Comparison of ENCODE assay signal across 7 mouse cellular contexts in genomic region chr15:100686989-100687388, GRCm38 (mm10). TPM values are rescaled to one million over a fixed set of nuclear protein-coding genes. Genes with fewer than 3 reads are reported as not detected.
DNase-seq lines count a peak whose midpoint lies in the region; ATAC-seq lines count a peak whose summit lies in the region.

No protein-coding gene starts in this region.

- peaks cover 18% of the 10 kb centered on the region for H3K36me3 ChIP-seq in megakaryocyte, embryonic 14.5 days (replicated peaks; ENCODE audit: low read length)
- H3K36me3 ChIP-seq in midbrain, embryonic 14.5 days (ENCODE audit: control insufficient read depth, insufficient read depth, low read length), result no peaks in the 10 kb centered on the region

- H3K9ac ChIP-seq in midbrain, embryonic 14.5 days (replicated peaks; ENCODE audit: low read length), result no peak overlapping the region

- H3K4me1 ChIP-seq in brown adipose tissue, adult 24 weeks (ENCODE audit: control insufficient read depth, insufficient read depth, insufficient read length, low read length), result peaks cover 7% of the 10 kb centered on the region
- H3K4me1 ChIP-seq in megakaryocyte, embryonic 14.5 days, result peaks cover 69% of the 10 kb centered on the region
- no peaks in the 10 kb centered on the region for H3K4me1 ChIP-seq in midbrain, embryonic 14.5 days (ENCODE audit: control insufficient read depth, insufficient read depth, low read length)

- peak; percentile 47 to 54 for DNase-seq in urinary bladder, adult 18-20 months (ENCODE audit: low spot score in 2 of 2)
- DNase-seq in urinary bladder, postnatal 4 days (ENCODE audit: low spot score in 2 of 2), result no peak
- no peak for DNase-seq in layer of hippocampus, postnatal 36 days
- DNase-seq in embryo, embryonic 10.5 days (ENCODE audit: low spot score), result no peak
- no peak for DNase-seq in midbrain, embryonic 14.5 days

- H3K9me3 ChIP-seq in megakaryocyte, embryonic 14.5 days, result no peaks in the 10 kb centered on the region
- H3K9me3 ChIP-seq in midbrain, embryonic 14.5 days (ENCODE audit: control insufficient read depth, low read length), result peaks cover 7% of the 10 kb centered on the region

- peak overlapping the region; percentile 14; the same call in 1 of the 2 replicates for H3K4me3 ChIP-seq in brown adipose tissue, adult 24 weeks (ENCODE audit: insufficient read depth, low read depth, low read length)
- H3K4me3 ChIP-seq in megakaryocyte, embryonic 14.5 days (replicated peaks), result peak overlapping the region; percentile 87
- no peak overlapping the region for H3K4me3 ChIP-seq in midbrain, embryonic 14.5 days (replicated peaks; ENCODE audit: low read depth, low read length)

- H3K27me3 ChIP-seq in megakaryocyte, embryonic 14.5 days (replicated peaks), result peaks cover 14% of the 10 kb centered on the region
- no peaks in the 10 kb centered on the region for H3K27me3 ChIP-seq in midbrain, embryonic 14.5 days (ENCODE audit: control insufficient read depth, insufficient read depth, low read length)

- 67% methylated on average over 12 of the region's 12 CpGs for WGBS in midbrain, embryonic 14.5 days

- ATAC-seq in midbrain, embryonic 14.5 days (ENCODE audit: low FRiP score, low TSS enrichment), result no peak

- H3K27ac ChIP-seq in brown adipose tissue, adult 24 weeks (replicated peaks; ENCODE audit: low read depth, low read length), result peak overlapping the region; percentile 26; the same call in 1 of the 2 replicates
- no peak overlapping the region for H3K27ac ChIP-seq in midbrain, embryonic 14.5 days (replicated peaks; ENCODE audit: low read depth, low read length)

- no peak overlapping the region for H3K4me2 ChIP-seq in midbrain, embryonic 14.5 days (ENCODE audit: low read length)

RNA-seq across cellular contexts. Expression of gene Cela1, which starts 0.7 kb away (rescaled TPM):
- 19.3 and 22.2 TPM in 2 replicates for polyA plus RNA-seq in brown adipose tissue, adult 24 weeks (2012; ENCODE audit: insufficient read depth, insufficient read length, missing spikeins)
- 12.5 and 23.0 TPM in 2 replicates for polyA plus RNA-seq in megakaryocyte, embryonic 14.5 days (2012; ENCODE audit: insufficient read depth, low replicate concordance)
- total RNA-seq in layer of hippocampus, postnatal 36 days (2021), result 1 to 10 TPM; 1.8 to 2.3 TPM
- 0.74 TPM in 1 of 2 replicates, not detected in the other for polyA plus RNA-seq in midbrain, embryonic 14.5 days (2014; fragmentation: Nextera tagmentation; extraction: Ambion mirVana)

RNA-seq across cellular contexts. Expression of gene Bin2, which starts 17.6 kb away (rescaled TPM):
- polyA plus RNA-seq in brown adipose tissue, adult 24 weeks (2012; ENCODE audit: insufficient read depth, insufficient read length, missing spikeins), result 0.79 and 1.4 TPM in 2 replicates
- 2,082 and 2,619 TPM in 2 replicates for polyA plus RNA-seq in megakaryocyte, embryonic 14.5 days (2012; ENCODE audit: insufficient read depth, low replicate concordance)
- 1 to 10 TPM; 5.3 to 5.6 TPM for total RNA-seq in layer of hippocampus, postnatal 36 days (2021)
- 0.61 and 1.8 TPM in 2 replicates for polyA plus RNA-seq in midbrain, embryonic 14.5 days (2014; fragmentation: Nextera tagmentation; extraction: Ambion mirVana)

RNA-seq across cellular contexts. Expression of gene Galnt6, which starts 42.2 kb away (rescaled TPM):
- polyA plus RNA-seq in brown adipose tissue, adult 24 weeks (2012; ENCODE audit: insufficient read depth, insufficient read length, missing spikeins), result not detected in 2 replicates
- polyA plus RNA-seq in megakaryocyte, embryonic 14.5 days (2012; ENCODE audit: insufficient read depth, low replicate concordance), result 2.3 TPM in 1 of 2 replicates, not detected in the other
- 1 to 10 TPM; 5.5 to 6.0 TPM for total RNA-seq in layer of hippocampus, postnatal 36 days (2021)
- polyA plus RNA-seq in midbrain, embryonic 14.5 days (2014; fragmentation: Nextera tagmentation; extraction: Ambion mirVana), result 0.14 TPM in 1 of 2 replicates, not detected in the other

RNA-seq across cellular contexts. Expression of gene Smagp, which starts 50.2 kb away (rescaled TPM):
- polyA plus RNA-seq in brown adipose tissue, adult 24 weeks (2012; ENCODE audit: insufficient read depth, insufficient read length, missing spikeins), result 25.6 and 29.4 TPM in 2 replicates
- 57.2 and 75.5 TPM in 2 replicates for polyA plus RNA-seq in megakaryocyte, embryonic 14.5 days (2012; ENCODE audit: insufficient read depth, low replicate concordance)
- total RNA-seq in layer of hippocampus, postnatal 36 days (2021), result 1 to 10 TPM; 1.7 to 2.1 TPM
- 0.78 and 3.6 TPM in 2 replicates for polyA plus RNA-seq in midbrain, embryonic 14.5 days (2014; fragmentation: Nextera tagmentation; extraction: Ambion mirVana)

Comparison
In these comparisons a context has a peak if more than half of its experiments do, and no peak if none do; other contexts are left out.
1. DNase-seq: peak in urinary bladder, adult 18-20 months (2 of 2); none in urinary bladder, postnatal 4 days (0 of 2), layer of hippocampus, postnatal 36 days (0 of 2), embryo, embryonic 10.5 days (single experiment) and midbrain, embryonic 14.5 days (single experiment).
2. RNA of gene Bin2, which starts 17.6 kb away (polyA plus RNA-seq): 2,082 to 2,619 TPM in megakaryocyte, embryonic 14.5 days; 0.61 to 1.8 TPM in midbrain, embryonic 14.5 days and 0.79 to 1.4 TPM in brown adipose tissue, adult 24 weeks; every median in the first group is over 100 times any median in the second.